Mouse (Mus musculus) embryonic fibroblast, embryonic 13.5 days (primary cell): ENCODE measurements around the gene Itgad.

Source experiments
- CTCF ChIP-seq: IDR thresholded peaks from 2 replicates; pipeline ENCODE4 v1.5.1; 2011; ENCODE audit warnings: mild to moderate bottlenecking, control low read depth, low read length, moderate library complexity, borderline replicate concordance; ENCODE audit not compliant: insufficient read depth
- POLR2A ChIP-seq: IDR thresholded peaks from 2 replicates; pipeline ENCODE4 v1.6.1; 2011; ENCODE audit warnings: low read depth, mild to moderate bottlenecking, control low read depth, low read length, moderate library complexity

DNA sequence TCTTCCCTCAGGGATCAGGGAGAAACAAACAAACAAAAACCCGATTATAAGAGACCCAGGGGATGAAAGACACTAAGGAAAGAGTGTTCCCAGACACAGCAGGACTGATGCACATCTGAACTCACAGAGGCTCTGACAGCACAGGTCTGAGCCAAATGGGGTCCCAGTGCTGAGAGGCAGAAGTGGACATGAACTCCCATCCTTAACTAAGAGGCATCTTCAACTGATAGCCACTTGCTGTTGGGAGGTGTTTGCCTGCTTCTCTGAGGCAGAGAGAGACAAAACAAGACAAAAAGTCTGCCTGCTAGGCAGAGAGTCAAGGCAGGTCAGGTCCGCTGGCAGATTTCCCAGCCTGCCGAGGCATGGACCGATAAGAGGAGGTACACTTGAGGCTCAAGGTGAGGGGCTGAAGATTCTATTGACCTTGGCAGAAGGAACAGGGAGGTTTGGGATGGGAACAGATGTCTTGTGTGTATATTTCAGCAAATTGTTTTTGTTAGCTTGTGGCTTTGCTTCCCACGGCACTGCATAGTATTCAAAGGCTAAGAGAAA lies 102.7 kb downstream of the Itgad start:
- peak; percentile 53 for TF ChIP-seq POLR2A
- TF ChIP-seq CTCF = no peak
